Mouse (Mus musculus): ENCODE data around the gene Olfr1022.

Olfr1022 gene

DNA sequence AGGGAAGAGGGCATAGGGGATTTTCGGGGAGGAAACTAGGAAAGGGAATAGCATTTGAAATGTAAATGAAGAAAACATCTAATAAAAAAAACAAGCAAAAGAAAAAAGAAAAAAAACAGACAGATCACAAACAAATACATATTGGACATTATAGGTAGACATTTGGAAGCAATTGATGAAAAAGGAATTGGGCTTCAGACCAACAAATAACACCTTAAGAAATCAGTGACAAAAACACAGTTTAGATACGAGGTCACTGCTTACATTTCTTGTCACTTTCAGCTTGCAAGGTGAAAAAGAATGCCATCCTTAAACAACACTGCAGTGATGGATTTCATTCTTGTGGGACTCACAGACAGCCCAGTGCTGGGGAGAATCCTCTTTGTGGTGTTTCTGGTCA, at the start of gene Olfr1022:
TSS of gene Olfr1022 (plus strand) at position 301 of the 400 bp plus-strand sequence.
- no peaks in the 10 kb centered on the region for H3K27me3 ChIP-seq (ENCODE audit: control insufficient read depth, insufficient read depth, low read length, poor library complexity, severe bottlenecking)
- DNase-seq (ENCODE audit: low read depth, low spot score): no peak
- H3K36me3 ChIP-seq (ENCODE audit: control insufficient read depth, insufficient read depth, low read length, poor library complexity, severe bottlenecking): no peaks in the 10 kb centered on the region

DNA sequence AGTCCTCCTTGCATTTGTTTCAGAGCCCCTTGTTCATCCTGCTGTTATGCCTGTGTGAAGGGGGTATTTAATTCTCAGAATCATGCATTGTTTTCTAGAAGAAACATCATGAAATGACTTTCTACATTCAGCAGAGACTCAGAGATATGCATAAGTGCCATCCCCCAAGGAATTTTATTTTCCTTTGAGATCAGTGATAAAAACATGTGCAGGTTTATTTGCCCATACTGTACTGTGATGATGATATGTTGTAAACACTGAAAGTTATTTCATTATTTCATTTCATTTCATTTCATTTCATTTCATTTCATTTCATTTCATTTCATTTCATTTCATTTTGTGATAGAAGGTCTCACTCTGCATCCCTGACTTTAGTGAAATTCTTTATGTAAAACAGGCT, 23.0 kb upstream of the Olfr1022 start, which contains the start of gene Olfr1019:
TSS of gene Olfr1019 (minus strand) at position 101 of the 400 bp plus-strand sequence.
- H3K27me3 ChIP-seq (ENCODE audit: control insufficient read depth, insufficient read depth, low read length, poor library complexity, severe bottlenecking): no peaks in the 10 kb centered on the region
- H3K36me3 ChIP-seq (ENCODE audit: control insufficient read depth, insufficient read depth, low read length, poor library complexity, severe bottlenecking): no peaks in the 10 kb centered on the region
- DNase-seq (ENCODE audit: low read depth, low spot score): no peak

DNA sequence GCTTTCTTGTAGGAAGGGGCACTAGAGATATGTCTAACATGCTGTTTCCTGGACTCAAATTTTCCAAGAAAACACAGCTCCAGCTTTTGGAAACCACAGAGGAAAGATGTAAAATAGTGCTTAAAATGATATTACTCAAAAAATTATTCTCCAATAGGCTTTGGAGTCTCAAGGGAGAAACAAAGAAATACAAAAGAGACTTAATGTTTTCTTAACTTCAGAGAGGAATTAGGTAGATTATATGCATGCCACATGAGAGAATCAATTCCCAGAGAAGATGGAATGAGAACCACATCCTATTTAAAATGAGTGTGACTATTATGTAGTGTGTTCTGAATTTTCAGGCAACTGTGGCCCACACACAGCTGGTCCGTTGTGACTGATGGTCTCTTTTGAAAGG, 21.7 kb upstream of the Olfr1022 start, which contains the start of gene Olfr1020:
TSS of gene Olfr1020 (plus strand) at position 301 of the 400 bp plus-strand sequence.
- no peaks in the 10 kb centered on the region for H3K36me3 ChIP-seq (ENCODE audit: control insufficient read depth, insufficient read depth, low read length, poor library complexity, severe bottlenecking)
- DNase-seq (ENCODE audit: low read depth, low spot score): no peak
- H3K27me3 ChIP-seq (ENCODE audit: control insufficient read depth, insufficient read depth, low read length, poor library complexity, severe bottlenecking): no peaks in the 10 kb centered on the region

DNA sequence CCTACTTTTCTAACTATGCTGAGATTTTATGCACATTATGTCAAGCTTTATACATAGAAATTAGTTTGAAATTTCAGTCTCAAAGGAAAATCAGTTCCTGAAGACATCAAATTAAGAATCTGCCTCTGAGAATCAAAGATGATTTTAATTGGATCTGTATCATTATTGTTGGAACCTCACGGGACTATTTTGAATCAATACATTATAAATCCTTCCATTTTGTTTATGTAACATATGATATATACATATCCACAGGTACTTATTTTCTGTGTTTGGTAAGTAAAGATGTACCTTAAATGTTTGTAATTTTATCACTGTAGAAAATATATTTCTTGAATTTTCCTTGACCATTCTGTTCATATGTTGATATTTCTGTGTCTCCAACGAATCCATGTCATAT, 16.9 kb downstream of the Olfr1022 start, which contains the start of gene Olfr1023:
TSS of gene Olfr1023 (plus strand) at position 301 of the 400 bp plus-strand sequence.
- no peaks in the 10 kb centered on the region for H3K27me3 ChIP-seq (ENCODE audit: control insufficient read depth, insufficient read depth, low read length, poor library complexity, severe bottlenecking)
- no peaks in the 10 kb centered on the region for H3K36me3 ChIP-seq (ENCODE audit: control insufficient read depth, insufficient read depth, low read length, poor library complexity, severe bottlenecking)
- no peak for DNase-seq (ENCODE audit: low read depth, low spot score)

DNA sequence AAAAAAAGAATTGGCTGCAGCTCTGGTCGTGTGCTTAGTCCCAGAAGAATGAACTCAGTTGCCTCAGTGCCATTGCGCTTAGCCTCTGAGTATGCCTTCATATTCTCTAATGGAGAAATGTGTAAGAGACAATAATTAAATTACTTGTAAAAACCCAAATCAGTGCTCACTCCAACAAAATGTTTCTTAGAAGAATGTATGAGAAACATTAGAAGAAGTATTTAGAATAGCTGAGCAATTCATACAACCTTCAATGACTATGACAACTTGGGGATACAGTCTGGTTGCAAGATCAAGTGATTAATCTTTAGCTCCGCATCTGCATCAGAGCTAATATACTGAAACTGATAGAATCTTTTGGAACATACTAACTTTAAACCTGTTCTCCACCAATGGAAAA, 36.6 kb downstream of the Olfr1022 start, which contains the start of gene Olfr1024:
TSS of gene Olfr1024 (minus strand) at position 101 of the 400 bp plus-strand sequence.
- no peak for DNase-seq (ENCODE audit: low read depth, low spot score)
- no peaks in the 10 kb centered on the region for H3K27me3 ChIP-seq (ENCODE audit: control insufficient read depth, insufficient read depth, low read length, poor library complexity, severe bottlenecking)
- H3K36me3 ChIP-seq (ENCODE audit: control insufficient read depth, insufficient read depth, low read length, poor library complexity, severe bottlenecking): no peaks in the 10 kb centered on the region

DNA sequence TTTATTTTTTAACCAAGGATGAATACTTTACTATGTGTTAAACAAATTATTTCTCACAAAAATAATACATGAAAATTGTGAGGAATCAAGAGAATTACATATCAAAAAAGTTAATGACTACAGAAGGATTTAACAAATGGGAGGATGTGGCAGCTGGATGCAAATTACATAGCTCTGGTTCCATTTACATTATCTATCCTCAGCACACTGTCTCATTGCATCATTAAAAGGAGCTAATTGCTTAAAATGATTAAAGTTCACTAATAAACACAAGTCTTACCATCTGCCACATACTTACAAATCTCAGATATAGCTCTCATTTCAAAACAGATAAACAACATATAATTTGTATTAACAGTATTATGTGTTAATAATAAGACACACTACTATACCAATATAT, 44.8 kb downstream of the Olfr1022 start:
- Histone ChIP-seq H3K27me3 (ENCODE audit: control insufficient read depth, insufficient read depth, low read length, poor library complexity, severe bottlenecking) (no peaks in the 10 kb centered on the region), H3K36me3 (ENCODE audit: control insufficient read depth, insufficient read depth, low read length, poor library complexity, severe bottlenecking) (no peaks in the 10 kb centered on the region)
- DNase-seq (ENCODE audit: low read depth, low spot score): no peak

DNA sequence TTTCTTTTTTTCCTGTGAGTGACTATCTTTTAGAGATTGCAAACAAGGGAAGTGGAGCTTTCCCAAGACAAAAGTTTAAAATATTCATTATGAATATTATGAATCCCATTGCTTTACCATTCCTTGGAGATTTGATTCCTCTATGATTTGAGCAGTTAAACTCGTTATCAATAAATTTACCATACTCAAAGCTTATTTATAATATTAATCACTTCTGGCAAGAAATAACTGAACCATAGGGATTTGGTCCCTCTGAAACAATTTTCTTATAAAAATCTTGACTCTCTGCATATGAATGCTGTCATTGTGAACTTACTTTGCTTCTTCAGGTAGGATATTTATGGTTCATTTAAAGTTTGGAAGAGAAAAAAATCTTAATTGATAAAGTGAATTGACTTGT, 46.5 kb downstream of the Olfr1022 start, which contains the start of gene Olfr1025-ps1:
TSS of gene Olfr1025-ps1 (plus strand) at position 301 of the 400 bp plus-strand sequence.
- H3K27me3 ChIP-seq (ENCODE audit: control insufficient read depth, insufficient read depth, low read length, poor library complexity, severe bottlenecking): no peaks in the 10 kb centered on the region
- DNase-seq (ENCODE audit: low read depth, low spot score): no peak
- no peaks in the 10 kb centered on the region for H3K36me3 ChIP-seq (ENCODE audit: control insufficient read depth, insufficient read depth, low read length, poor library complexity, severe bottlenecking)
